Mouse (Mus musculus): ENCODE measurements around the gene Pfn2. TPM values are rescaled to one million over a fixed set of nuclear protein-coding genes. Genes with fewer than 3 reads are reported as not detected.

Pfn2 gene
- 0.38 and 0.65 TPM in 2 replicates for polyA plus RNA-seq (2012; ENCODE audit: low replicate concordance)

DNA sequence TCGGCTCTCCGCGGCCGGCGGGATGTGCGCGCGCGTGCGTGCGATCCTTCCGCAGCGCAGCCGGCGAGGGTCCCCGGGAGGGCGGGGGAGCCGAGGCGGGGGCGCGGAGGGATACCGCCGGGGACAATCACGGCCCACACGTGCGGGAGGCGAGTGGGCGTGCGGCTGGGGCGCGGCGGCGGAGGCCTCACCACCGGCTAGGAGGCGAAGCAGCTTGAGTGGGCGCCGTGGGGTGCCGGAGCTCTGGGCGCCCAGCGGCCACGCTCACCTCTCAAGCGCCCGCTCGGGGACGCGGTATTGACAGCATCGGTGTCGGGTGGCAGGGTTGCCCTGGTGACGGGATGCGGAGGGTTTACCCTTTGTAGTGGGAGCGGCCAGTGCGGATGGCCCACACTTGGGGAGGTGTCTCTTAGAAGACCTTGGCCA lies at the start of gene Pfn2:
TSS of gene Pfn2 (minus strand) at position 320 of the 426 bp plus-strand sequence.

Other genes starting within 250 kb of the Pfn2 start
- 11.1 and 30.6 TPM in 2 replicates for gene Commd2, start 196.4 kb downstream of the Pfn2 start, polyA plus RNA-seq (2012; ENCODE audit: low replicate concordance)
- gene Ankub1, start 155.3 kb downstream of the Pfn2 start, polyA plus RNA-seq (2012; ENCODE audit: low replicate concordance) = not detected in 2 replicates
- 1.8 and 4.0 TPM in 2 replicates for gene Rnf13, start 112.0 kb downstream of the Pfn2 start, polyA plus RNA-seq (2012; ENCODE audit: low replicate concordance)

Measured in hematopoietic multipotent progenitor cell, adult 10-12 weeks (in vitro differentiated cells).